Mouse (Mus musculus) neural tube, embryonic 14.5 days (tissue): Measurements from ENCODE around the gene Sorbs1. TPM values are rescaled to one million over a fixed set of nuclear protein-coding genes. Genes with fewer than 3 reads are reported as not detected.
A peak's percentile ranks its signal among the peaks of the same experiment; 100 is the strongest.

ENCODE experiments used
- ATAC-seq: fragments of 200-750 bp; cut with Nextera tagmentation; 2 replicates; pipeline ENCODE4 v1.8.0; 2017; ENCODE audit warnings: low read depth, mild to moderate bottlenecking, moderate TSS enrichment, moderate library complexity
- H3K27ac ChIP-seq: fragments of 300-500 bp; sonication (generic); 2 replicates; pipeline ENCODE4 v1.5.1; 2014; ENCODE audit warnings: low read depth, mild to moderate bottlenecking, control low read depth, low read length, moderate library complexity, mixed read lengths
- H3K27me3 ChIP-seq: fragments of 300-500 bp; sonication (generic); 2 replicates; pipeline ENCODE4 v1.6.1; 2014; ENCODE audit warnings: low read length; ENCODE audit not compliant: control insufficient read depth, insufficient read depth
- H3K36me3 ChIP-seq: fragments of 300-500 bp; sonication (generic); 2 replicates; pipeline ENCODE4 v1.6.1; 2014; ENCODE audit warnings: low read length, mixed read lengths; ENCODE audit not compliant: control insufficient read depth, insufficient read depth
- H3K4me1 ChIP-seq: fragments of 300-500 bp; sonication (generic); 2 replicates; pipeline ENCODE4 v1.6.1; 2014; ENCODE audit warnings: low read length; ENCODE audit not compliant: control insufficient read depth, insufficient read depth
- H3K4me2 ChIP-seq: fragments of 300-500 bp; sonication (generic); 2 replicates; pipeline ENCODE4 v1.6.1; 2014; ENCODE audit warnings: mild to moderate bottlenecking, low read depth, low read length, control low read depth
- H3K4me3 ChIP-seq: fragments of 300-500 bp; sonication (generic); 2 replicates; pipeline ENCODE4 v1.5.1; 2014; ENCODE audit warnings: low read depth, low read length, control low read depth, mixed read lengths
- H3K9ac ChIP-seq: fragments of 300-500 bp; sonication (generic); replicated peaks from 2 replicates; pipeline ENCODE4 v1.6.1; 2014; ENCODE audit warnings: low read depth, mild to moderate bottlenecking, control low read depth, low read length, mixed read lengths
- H3K9me3 ChIP-seq: fragments of 300-500 bp; sonication (generic); 2 replicates; pipeline ENCODE4 v1.6.1; 2016; ENCODE audit warnings: low read length; ENCODE audit not compliant: control insufficient read depth
- WGBS: fragments of 180-500 bp; shearing (Covaris S2); extraction: QIAGEN DNeasy Blood & Tissue Kit; methylation state at CpG from one replicate; pipeline ENCODE4 v1.1.7; 2014; 5-methylcytosine and 5-hydroxymethylcytosine counted together
- polyA plus RNA-seq: library from polyadenylated mRNA; unstranded; fragments of >200 nt; fragmentation: Nextera tagmentation; extraction: Ambion mirVana; gene quantifications from 2 replicates; pipeline ENCODE4 v1.2.1, GENCODE M21; 2014

Gene Sorbs1
- polyA plus RNA-seq, 1 experiment from 2014 or later = 117 TPM

DNA sequence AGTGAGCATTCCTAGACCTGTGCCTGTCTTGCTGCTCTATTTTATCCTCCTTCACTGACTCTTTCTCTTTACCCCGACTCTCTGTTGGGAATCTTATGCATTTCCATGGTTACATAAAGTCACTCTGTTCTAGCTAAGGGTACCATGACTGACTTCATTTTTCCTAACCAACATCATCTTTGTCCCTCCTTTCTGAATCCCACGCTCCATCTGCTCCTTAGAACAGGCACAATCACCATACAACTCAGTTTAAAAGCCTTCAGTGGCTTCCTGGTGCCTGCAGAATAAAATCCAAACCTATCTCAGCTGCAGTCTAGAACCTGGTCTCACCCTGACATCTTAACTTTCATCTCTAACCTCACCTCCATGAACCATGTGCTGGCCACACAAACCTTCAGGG is 215.0 kb downstream of the Sorbs1 start:
- H3K4me2 ChIP-seq = no peak overlapping the region
- 72% methylated on average over 2 of the region's 2 CpGs for WGBS

GRCm38 (mm10) chr19:40297798-40298144 is 215.8 kb downstream of the Sorbs1 start:
- Histone ChIP-seq H3K9ac (no peak overlapping the region), H3K27me3 (no peaks in the 10 kb centered on the region), H3K4me3 (no peak overlapping the region), H3K4me1 (peaks cover 5% of the 10 kb centered on the region; the same call in 1 of the 2 replicates), H3K27ac (no peak overlapping the region), H3K9me3 (no peaks in the 10 kb centered on the region), H3K36me3 (peaks cover 16% of the 10 kb centered on the region; the same call in 1 of the 2 replicates), H3K4me2 (no peak overlapping the region)
- ATAC-seq = no peak
- WGBS = 77% methylated on average over 4 of the region's 4 CpGs

More for the DNA sequence above, 215.0 kb downstream of the Sorbs1 start:
- Histone ChIP-seq H3K4me3 (no peak overlapping the region), H3K9me3 (no peaks in the 10 kb centered on the region), H3K9ac (no peak overlapping the region), H3K36me3 (peaks cover 16% of the 10 kb centered on the region; the same call in 1 of the 2 replicates), H3K27ac (no peak overlapping the region), H3K27me3 (no peaks in the 10 kb centered on the region), H3K4me1 (peaks cover 5% of the 10 kb centered on the region; the same call in 1 of the 2 replicates)
- ATAC-seq = no peak

DNA sequence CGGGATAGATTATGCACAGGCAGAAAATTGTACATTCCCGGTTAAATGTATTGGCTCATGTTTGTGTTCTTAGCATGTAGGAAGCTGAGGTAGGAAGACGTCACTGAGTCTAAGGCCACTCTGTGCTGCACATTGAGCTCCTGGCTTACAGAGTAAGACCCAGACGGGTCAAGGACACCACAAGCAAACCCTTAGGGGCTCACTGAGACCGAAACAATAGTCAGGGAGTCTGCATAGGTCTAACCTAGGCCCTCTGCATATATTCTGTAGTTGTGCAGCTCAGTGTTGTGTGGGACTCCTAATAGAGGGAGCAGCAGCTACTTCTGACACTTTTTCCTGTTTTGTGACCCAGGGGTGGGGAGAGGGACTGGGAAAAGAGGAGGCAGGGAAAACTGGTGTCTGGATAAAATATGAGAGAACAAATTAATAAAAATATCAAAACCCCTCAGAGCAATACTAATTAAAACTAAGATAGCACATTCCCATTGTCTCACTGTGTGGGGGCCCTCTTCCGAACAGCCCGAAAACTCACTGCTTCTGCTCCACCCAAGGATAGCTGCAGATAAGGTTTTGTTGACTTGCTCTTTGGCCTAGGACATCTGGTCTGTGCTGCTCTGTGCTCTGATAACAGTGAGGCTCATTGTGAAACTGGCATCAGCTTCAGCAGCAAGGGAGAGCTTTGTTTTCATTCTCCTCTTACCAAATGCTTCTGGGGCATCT is 216.3 kb downstream of the Sorbs1 start:
- 78% methylated on average over 7 of the region's 7 CpGs for WGBS
- Histone ChIP-seq H3K27ac (no peak overlapping the region), H3K27me3 (no peaks in the 10 kb centered on the region)

GRCm38 (mm10) chr19:40294231-40294630 is 219.3 kb downstream of the Sorbs1 start:
- Histone ChIP-seq H3K4me2 (no peak overlapping the region), H3K27me3 (no peaks in the 10 kb centered on the region), H3K4me3 (no peak overlapping the region), H3K9me3 (no peaks in the 10 kb centered on the region), H3K4me1 (peaks cover 5% of the 10 kb centered on the region; the same call in 1 of the 2 replicates), H3K36me3 (peaks cover 16% of the 10 kb centered on the region; the same call in 1 of the 2 replicates), H3K27ac (no peak overlapping the region), H3K9ac (no peak overlapping the region)
- no peak for ATAC-seq
- WGBS = 50% methylated on average over 1 of the region's 1 CpGs

More for the DNA sequence above, 216.3 kb downstream of the Sorbs1 start:
- H3K4me2 ChIP-seq = no peak overlapping the region
- peaks cover 16% of the 10 kb centered on the region; the same call in 1 of the 2 replicates for H3K36me3 ChIP-seq
- H3K9me3 ChIP-seq = no peaks in the 10 kb centered on the region
- peaks cover 5% of the 10 kb centered on the region; the same call in 1 of the 2 replicates for H3K4me1 ChIP-seq
- ATAC-seq = no peak
- H3K9ac ChIP-seq = no peak overlapping the region
- H3K4me3 ChIP-seq = no peak overlapping the region

GRCm38 (mm10) chr19:40293791-40294190 is 219.8 kb downstream of the Sorbs1 start:
- ATAC-seq = no peak
- H3K4me3 ChIP-seq = no peak overlapping the region
- H3K36me3 ChIP-seq = peaks cover 16% of the 10 kb centered on the region; the same call in 1 of the 2 replicates
- H3K4me1 ChIP-seq = peaks cover under 1% of the 10 kb centered on the region; the same call in 1 of the 2 replicates
- no peak overlapping the region for H3K27ac ChIP-seq
- H3K27me3 ChIP-seq = no peaks in the 10 kb centered on the region
- no peak overlapping the region for H3K9ac ChIP-seq
- no peak overlapping the region for H3K4me2 ChIP-seq
- no peaks in the 10 kb centered on the region for H3K9me3 ChIP-seq
- WGBS = 95% methylated on average over 6 of the region's 6 CpGs

DNA sequence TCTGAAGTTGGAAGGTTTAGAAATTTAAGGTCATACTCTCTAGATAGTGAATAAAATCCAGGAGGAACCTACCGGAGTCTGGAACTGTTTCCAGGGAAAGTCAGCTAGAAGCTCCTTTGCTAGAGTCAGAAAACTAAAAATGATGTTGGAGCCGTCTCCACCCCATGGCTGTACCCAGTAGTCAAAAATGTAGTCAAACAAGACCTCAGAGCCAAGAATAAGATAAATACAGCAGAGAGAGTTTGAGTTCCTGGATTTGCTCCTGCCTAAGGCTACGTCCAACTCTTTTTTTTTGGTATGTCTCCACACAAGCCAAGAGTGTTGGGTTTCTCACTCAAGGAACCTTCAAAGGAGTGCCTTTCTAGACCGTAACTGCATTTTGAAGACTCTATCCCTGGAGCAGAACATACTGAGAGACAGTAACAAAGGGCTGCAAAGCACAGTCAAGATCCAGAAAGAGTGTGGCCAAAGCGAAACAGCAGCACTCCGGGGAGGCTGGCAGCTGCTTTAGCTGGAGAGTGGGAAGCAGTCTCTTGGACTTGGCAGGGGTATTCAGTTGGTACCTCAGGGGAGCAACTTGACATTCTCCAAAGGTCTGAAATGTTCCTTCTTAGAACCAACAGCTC is 223.4 kb downstream of the Sorbs1 start:
- no peaks in the 10 kb centered on the region for H3K9me3 ChIP-seq
- H3K4me3 ChIP-seq = no peak overlapping the region
- no peak overlapping the region for H3K27ac ChIP-seq
- WGBS = 89% methylated on average over 6 of the region's 6 CpGs
- H3K4me2 ChIP-seq = no peak overlapping the region
- H3K36me3 ChIP-seq = peaks cover 10% of the 10 kb centered on the region; the same call in 1 of the 2 replicates
- no peak overlapping the region for H3K9ac ChIP-seq
- H3K4me1 ChIP-seq = no peaks in the 10 kb centered on the region
- ATAC-seq = no peak
- no peaks in the 10 kb centered on the region for H3K27me3 ChIP-seq

- Histone ChIP-seq H3K27me3 (no peaks in the 10 kb centered on the region), H3K9ac (no peak overlapping the region), H3K4me2 (no peak overlapping the region), H3K4me1 (no peaks in the 10 kb centered on the region), H3K9me3 (no peaks in the 10 kb centered on the region), H3K27ac (no peak overlapping the region), H3K4me3 (no peak overlapping the region), H3K36me3 (no peaks in the 10 kb centered on the region)
- 91% methylated on average over 9 of the region's 9 CpGs for WGBS
- ATAC-seq = no peak
Measured at GRCm38 (mm10) chr19:40288415-40288814, 225.2 kb downstream of the Sorbs1 start.

DNA sequence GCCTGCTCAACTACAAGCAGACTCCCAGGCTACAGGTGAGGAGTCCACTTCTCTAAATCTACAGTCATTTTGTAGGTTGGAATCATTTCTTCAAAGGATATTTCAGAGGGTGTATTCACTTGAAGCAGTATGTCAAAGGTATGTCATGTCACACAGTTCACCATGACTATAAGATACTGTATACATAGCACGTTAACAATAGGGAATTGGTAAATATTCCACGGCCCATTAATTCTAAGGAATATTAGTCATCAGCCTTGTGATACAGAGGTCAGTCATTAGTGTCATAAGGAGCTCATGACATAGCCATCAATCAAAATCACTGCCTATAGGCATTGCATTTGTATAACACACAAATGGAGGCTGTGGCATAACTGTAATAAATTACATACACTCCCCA is 228.9 kb downstream of the Sorbs1 start:
- Histone ChIP-seq H3K9me3 (no peaks in the 10 kb centered on the region), H3K4me2 (no peak overlapping the region), H3K4me3 (no peak overlapping the region), H3K9ac (no peak overlapping the region), H3K4me1 (no peaks in the 10 kb centered on the region), H3K27me3 (no peaks in the 10 kb centered on the region), H3K27ac (no peak overlapping the region), H3K36me3 (no peaks in the 10 kb centered on the region)
- 86% methylated on average over 2 of the region's 2 CpGs for WGBS
- ATAC-seq = peak; percentile 38

DNA sequence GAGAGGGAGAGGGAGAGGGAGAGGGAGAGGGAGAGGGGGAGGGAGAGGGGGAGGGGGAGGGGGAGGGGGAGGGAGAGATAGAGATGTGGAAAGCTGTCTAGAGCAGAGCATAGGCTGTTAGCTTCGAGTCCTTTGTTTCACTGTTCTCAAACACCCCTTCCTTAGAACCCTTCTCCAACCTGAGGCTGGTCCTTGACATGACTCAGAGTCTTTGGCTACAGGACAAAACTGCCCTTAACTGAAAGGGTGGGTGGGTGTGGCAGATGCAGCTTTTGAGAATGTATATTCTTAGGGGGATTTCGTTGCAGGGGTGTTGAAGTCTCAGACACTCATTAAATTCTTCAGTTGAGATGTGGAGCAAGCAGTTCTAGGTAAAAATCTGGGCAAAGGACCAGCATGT is 230.2 kb downstream of the Sorbs1 start:
- H3K9ac ChIP-seq = no peak overlapping the region
- no peaks in the 10 kb centered on the region for H3K27me3 ChIP-seq
- H3K4me1 ChIP-seq = no peaks in the 10 kb centered on the region
- H3K4me2 ChIP-seq = no peak overlapping the region
- WGBS = 74% methylated on average over 2 of the region's 2 CpGs
- H3K36me3 ChIP-seq = no peaks in the 10 kb centered on the region
- no peaks in the 10 kb centered on the region for H3K9me3 ChIP-seq
- no peak for ATAC-seq
- H3K27ac ChIP-seq = no peak overlapping the region
- no peak overlapping the region for H3K4me3 ChIP-seq
